Mouse (Mus musculus): Measurements from ENCODE around the gene Grk5. TPM values are rescaled to one million over a fixed set of nuclear protein-coding genes. Genes with fewer than 3 reads are reported as not detected.
"Not testable (repeated sequence)": the region's sequence is repeated elsewhere in the genome, so short reads cannot be mapped to it uniquely, and the experiment has no call there.

Grk5 gene
- polyA plus RNA-seq, 1 experiment from 2014 or later = 2.8 TPM

DNA sequence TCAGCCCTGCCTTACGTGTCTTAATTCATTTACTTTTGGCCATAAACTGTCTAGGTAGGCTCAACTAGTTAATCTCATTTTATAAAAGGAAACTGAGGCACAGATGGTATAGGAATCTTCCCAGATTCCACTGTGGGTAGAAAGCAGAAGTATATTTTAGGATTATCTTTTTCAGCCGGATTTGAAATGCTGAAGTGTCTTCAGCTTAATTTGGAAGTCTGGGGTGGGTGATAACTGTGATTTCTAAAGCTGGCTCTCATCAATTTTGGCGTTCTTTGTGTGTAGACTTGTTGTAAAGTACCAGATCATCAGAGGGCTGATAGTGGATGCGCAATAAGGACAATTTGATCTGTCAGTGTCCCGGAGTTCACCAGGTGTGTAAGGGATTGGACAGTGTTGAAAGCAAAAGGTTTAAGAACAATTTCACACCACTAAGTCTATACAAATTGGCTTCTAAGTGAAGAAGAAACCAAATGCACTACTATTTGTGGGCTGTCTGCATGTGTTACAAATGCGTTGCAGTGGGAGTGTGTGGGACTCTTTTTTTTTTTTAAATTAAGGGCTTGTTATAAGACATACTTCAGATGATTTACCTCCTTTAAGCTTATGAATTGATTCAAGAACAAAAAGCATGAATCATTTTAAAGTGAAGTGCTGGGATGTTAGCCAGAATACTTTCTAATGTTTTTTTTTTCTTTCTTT, 27.5 kb downstream of the Grk5 start:
- H3K9me3 ChIP-seq = no peaks in the 10 kb centered on the region
- no peaks in the 10 kb centered on the region for H3K36me3 ChIP-seq
- no peak overlapping the region for H3K4me3 ChIP-seq
- no peak overlapping the region for H3K27ac ChIP-seq
- no peak for DNase-seq (ENCODE audit: low spot score)
- H3K27me3 ChIP-seq (ENCODE audit: insufficient read depth, poor library complexity, severe bottlenecking) = no peaks in the 10 kb centered on the region
- H3K4me1 ChIP-seq (replicated peaks) = no peaks in the 10 kb centered on the region
- 91% methylated on average over 6 of the region's 6 CpGs for WGBS

DNA sequence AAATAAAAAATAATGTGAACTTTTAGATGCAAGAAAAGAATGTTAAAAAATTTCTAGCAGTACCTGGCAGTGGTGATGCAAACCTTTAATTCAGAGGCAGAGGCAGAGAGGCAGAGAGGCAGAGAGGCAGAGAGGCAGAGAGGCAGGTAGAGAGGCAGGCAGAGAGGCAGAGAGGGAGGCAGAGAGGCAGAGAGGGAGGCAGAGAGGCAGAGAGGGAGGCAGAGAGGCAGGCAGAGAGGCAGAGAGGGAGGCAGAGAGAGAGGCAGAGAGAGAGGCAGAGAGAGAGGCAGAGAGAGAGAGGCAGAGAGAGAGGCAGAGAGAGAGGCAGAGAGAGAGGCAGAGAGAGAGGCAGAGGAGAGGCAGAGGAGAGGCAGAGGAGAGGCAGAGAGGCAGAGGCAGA, 35.0 kb downstream of the Grk5 start:
- H3K4me3 ChIP-seq; DNase-seq (ENCODE audit: low spot score); H3K27me3 ChIP-seq (ENCODE audit: insufficient read depth, poor library complexity, severe bottlenecking): not testable (repeated sequence)

DNA sequence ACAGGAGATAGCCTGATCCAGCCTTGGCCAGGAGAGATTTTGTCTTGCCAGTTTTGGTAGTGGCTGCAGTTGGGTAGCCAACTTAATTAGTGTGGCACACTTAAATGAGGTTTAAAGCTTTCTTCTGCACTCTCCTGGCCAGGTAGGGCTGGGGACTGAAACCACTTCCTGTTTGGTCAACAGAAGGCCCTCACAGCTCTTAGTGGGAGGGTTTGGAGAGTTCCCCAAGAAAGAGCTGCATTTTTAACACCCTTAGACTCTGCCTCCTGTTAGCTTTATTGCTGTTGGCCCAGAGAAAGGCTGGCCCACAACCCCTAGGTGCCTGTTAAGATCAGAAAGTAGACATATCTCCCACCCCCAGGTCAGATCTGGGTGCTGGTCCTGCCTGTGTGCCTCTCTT, 45.5 kb downstream of the Grk5 start:
- no peak overlapping the region for H3K27ac ChIP-seq
- H3K4me1 ChIP-seq (replicated peaks) = no peaks in the 10 kb centered on the region
- H3K27me3 ChIP-seq (ENCODE audit: insufficient read depth, poor library complexity, severe bottlenecking) = no peaks in the 10 kb centered on the region
- H3K9me3 ChIP-seq = no peaks in the 10 kb centered on the region
- no peak for DNase-seq (ENCODE audit: low spot score)
- H3K36me3 ChIP-seq = no peaks in the 10 kb centered on the region
- no peak overlapping the region for H3K4me3 ChIP-seq

More for the DNA sequence above, 35.0 kb downstream of the Grk5 start:
- not testable (repeated sequence) for H3K36me3 ChIP-seq; H3K4me1 ChIP-seq (replicated peaks); H3K27ac ChIP-seq; H3K9me3 ChIP-seq

DNA sequence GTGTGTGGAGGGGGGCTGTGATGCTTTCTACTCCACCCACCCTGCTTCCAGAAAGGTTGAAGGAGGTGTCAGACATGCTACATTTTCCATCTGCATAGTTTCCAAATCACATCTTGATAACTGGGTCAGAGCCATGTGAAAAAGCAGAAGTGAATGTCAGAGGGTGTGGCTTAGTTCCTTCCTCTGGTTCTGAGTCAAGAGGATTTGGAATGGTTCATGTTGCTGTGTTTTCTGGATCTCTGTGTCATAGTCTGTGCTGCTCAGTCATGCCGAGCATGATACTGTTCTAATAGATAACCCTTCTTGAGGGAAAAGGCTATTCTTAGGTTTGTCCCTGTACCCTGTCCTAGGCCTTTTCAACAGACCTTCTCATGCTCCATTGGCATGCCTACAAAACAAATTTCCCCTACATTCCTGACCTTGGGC, 50.4 kb downstream of the Grk5 start:
- Histone ChIP-seq H3K27me3 (ENCODE audit: insufficient read depth, poor library complexity, severe bottlenecking) (no peaks in the 10 kb centered on the region), H3K36me3 (no peaks in the 10 kb centered on the region), H3K4me3 (no peak overlapping the region), H3K4me1 (replicated peaks) (no peaks in the 10 kb centered on the region), H3K9me3 (no peaks in the 10 kb centered on the region), H3K27ac (no peak overlapping the region)
- WGBS = 77% methylated on average over 1 of the region's 1 CpGs
- DNase-seq (ENCODE audit: low spot score) = no peak

DNA sequence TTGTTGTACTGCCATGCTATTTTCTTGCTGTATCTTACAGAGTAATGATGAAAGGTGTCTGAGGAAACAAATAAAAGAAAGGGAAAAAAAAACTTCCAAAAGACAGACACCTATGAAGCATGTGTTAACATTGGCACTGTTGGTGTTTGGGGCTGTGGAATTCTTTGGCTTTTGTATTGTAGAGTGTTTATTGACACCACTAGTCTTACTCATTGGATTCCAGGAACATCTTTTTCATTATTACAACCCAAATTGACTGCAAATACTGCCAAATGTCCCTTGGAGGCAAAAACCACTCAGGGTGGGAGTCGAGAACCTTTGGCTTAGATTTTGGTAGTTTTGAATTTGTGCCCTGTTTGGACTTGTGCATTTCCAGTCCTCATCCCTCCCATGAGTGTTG, 51.3 kb downstream of the Grk5 start:
- WGBS = 93% methylated on average over 1 of the region's 1 CpGs
- no peak for DNase-seq (ENCODE audit: low spot score)
- peaks cover 4% of the 10 kb centered on the region for H3K4me1 ChIP-seq (replicated peaks)
- no peaks in the 10 kb centered on the region for H3K27me3 ChIP-seq (ENCODE audit: insufficient read depth, poor library complexity, severe bottlenecking)
- H3K4me3 ChIP-seq = no peak overlapping the region
- no peaks in the 10 kb centered on the region for H3K9me3 ChIP-seq
- H3K36me3 ChIP-seq = no peaks in the 10 kb centered on the region
- H3K27ac ChIP-seq = no peak overlapping the region

DNA sequence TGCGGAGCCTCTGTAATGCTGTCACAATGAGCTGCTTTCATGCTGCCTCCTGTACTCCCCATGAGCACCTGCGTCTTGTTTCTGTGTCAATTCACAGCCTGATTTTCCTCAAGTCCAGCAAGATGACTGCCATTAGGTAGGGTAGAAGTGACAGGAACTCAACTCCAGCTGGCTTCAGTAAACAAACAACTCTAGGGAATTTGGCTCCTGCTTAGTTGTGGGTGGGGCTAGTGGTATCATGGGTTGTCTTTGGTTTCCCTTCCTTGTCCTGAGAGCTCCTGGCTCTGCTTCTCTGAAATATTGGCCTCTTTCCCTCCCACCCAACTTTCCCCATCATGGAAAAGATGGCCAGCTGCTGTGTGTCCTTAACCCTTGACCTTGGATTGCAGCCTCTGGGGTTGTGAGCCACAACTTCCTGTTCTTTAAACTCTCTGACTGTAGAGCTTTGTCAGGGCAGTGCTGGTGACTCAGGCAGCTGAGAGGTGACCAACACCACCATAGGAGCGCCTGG, 56.3 kb downstream of the Grk5 start:
- H3K27me3 ChIP-seq (ENCODE audit: insufficient read depth, poor library complexity, severe bottlenecking) = no peaks in the 10 kb centered on the region
- H3K4me3 ChIP-seq = no peak overlapping the region
- peak; percentile 6 for DNase-seq (ENCODE audit: low spot score)
- peaks cover 22% of the 10 kb centered on the region for H3K4me1 ChIP-seq (replicated peaks)
- 46% methylated on average over 3 of the region's 3 CpGs for WGBS
- no peak overlapping the region for H3K27ac ChIP-seq
- no peaks in the 10 kb centered on the region for H3K9me3 ChIP-seq
- H3K36me3 ChIP-seq = no peaks in the 10 kb centered on the region

DNA sequence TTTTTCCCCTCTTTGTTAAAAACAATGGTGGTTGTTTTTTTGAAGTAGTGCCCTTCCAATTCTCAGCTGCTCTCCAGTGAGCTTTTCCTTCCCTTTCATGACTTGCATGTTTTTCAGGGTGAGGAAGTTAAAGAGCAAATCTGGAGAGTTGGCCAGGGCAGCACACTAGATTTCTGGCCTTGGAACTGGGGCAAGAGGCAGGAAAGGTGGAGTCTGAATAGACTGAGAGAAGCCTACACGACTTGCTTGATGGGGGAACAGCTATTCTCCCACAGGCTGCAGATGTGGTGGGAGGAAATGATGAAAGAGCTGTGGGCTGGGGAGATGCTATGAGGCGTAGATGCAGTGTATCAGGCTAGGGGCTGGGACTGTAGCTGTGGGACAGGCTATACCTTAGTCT, 57.1 kb downstream of the Grk5 start:
- Histone ChIP-seq H3K4me3 (no peak overlapping the region), H3K27me3 (ENCODE audit: insufficient read depth, poor library complexity, severe bottlenecking) (no peaks in the 10 kb centered on the region), H3K36me3 (no peaks in the 10 kb centered on the region), H3K9me3 (no peaks in the 10 kb centered on the region), H3K4me1 (replicated peaks) (peaks cover 22% of the 10 kb centered on the region), H3K27ac (no peak overlapping the region)
- 60% methylated on average over 2 of the region's 2 CpGs for WGBS
- no peak for DNase-seq (ENCODE audit: low spot score)

DNA sequence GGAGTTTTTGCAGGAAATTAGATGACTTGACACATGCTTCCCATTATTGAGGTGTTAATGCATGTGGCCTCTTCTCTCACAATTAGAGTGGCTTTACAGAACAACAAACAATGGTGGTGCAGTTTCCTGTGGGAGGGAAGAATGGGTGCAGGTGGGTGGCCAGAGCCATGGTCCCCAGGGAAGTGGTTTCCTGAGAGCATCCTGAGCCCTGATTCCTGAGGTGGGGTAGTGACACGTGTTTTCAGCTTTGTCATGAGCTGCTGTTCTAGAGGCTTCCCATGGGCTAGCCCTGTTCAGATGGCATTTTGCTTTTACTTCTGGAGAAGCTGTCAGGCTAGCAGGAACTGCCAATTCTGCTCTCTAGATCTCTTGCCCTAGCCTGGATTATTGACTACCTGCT, 59.4 kb downstream of the Grk5 start:
- H3K4me1 ChIP-seq (replicated peaks) = peaks cover 22% of the 10 kb centered on the region
- no peak overlapping the region for H3K27ac ChIP-seq
- H3K27me3 ChIP-seq (ENCODE audit: insufficient read depth, poor library complexity, severe bottlenecking) = no peaks in the 10 kb centered on the region
- no peaks in the 10 kb centered on the region for H3K9me3 ChIP-seq
- no peaks in the 10 kb centered on the region for H3K36me3 ChIP-seq
- 20% methylated on average over 1 of the region's 1 CpGs for WGBS
- no peak for DNase-seq (ENCODE audit: low spot score)
- H3K4me3 ChIP-seq = no peak overlapping the region

DNA sequence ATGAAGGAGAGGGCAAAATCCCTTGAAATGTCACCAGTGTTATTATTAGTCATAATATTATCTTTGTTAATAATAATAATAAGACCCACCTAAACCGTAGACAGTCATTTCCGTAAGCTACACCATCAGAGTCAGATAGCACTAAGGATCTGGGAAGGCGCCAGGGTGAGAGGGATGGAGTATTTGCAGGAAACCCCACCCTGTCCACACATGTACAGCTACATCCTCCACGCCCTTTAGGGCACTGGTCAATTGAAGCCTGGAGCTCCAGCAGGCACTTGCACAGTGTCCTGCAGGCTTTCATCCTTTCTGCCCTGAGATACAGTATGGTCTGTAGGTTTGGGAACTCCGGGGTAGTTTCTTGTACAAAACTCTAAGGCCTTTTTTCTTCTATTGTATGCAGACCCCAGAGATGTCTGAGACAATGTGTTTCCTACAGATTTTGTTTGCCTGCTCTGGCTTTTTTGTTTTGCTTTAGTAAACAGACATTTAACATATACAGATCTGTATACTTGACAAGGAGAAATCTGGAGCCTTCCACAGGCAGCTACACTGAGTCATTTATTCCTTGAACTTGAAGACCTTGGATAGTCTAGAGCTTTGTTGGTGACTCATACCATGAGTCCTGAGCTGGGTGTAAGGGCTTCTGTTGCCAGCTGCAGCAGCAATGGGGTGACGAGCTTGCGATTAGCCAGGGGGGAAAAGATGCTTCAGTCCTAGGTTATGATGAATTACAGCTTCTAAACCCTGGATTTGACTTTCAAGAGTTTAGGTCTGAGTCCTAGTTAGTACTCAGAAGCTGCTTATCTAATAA, 60.7 kb downstream of the Grk5 start:
- Histone ChIP-seq H3K36me3 (no peaks in the 10 kb centered on the region), H3K27ac (no peak overlapping the region), H3K4me3 (no peak overlapping the region), H3K4me1 (replicated peaks) (peaks cover 22% of the 10 kb centered on the region), H3K9me3 (no peaks in the 10 kb centered on the region), H3K27me3 (ENCODE audit: insufficient read depth, poor library complexity, severe bottlenecking) (no peaks in the 10 kb centered on the region)
- WGBS = 86% methylated on average over 7 of the region's 7 CpGs
- DNase-seq (ENCODE audit: low spot score) = no peak

DNA sequence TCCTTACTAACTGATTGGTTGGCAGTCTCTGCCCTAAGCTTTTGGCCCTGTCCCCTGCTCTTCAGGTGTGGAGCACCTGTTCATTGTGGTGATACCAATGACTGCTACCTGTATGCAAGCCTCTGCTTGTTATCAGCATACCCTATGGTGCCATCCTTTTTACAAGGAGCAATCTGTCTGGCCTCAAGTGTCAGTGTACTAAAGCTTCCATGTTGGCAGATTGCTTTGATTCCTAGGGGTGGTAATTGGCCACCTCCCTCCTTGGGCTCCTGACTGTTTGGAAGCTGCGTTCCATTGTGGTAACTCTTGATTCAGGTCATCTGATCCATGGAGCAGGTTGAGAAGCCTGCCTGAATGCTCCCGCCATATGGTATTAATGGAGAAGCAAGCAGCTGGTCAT, 65.6 kb downstream of the Grk5 start:
- WGBS = 81% methylated on average over 2 of the region's 2 CpGs
- DNase-seq (ENCODE audit: low spot score) = no peak
- no peaks in the 10 kb centered on the region for H3K27me3 ChIP-seq (ENCODE audit: insufficient read depth, poor library complexity, severe bottlenecking)
- no peak overlapping the region for H3K4me3 ChIP-seq
- H3K4me1 ChIP-seq (replicated peaks) = no peaks in the 10 kb centered on the region
- no peak overlapping the region for H3K27ac ChIP-seq
- H3K9me3 ChIP-seq = no peaks in the 10 kb centered on the region
- no peaks in the 10 kb centered on the region for H3K36me3 ChIP-seq

DNA sequence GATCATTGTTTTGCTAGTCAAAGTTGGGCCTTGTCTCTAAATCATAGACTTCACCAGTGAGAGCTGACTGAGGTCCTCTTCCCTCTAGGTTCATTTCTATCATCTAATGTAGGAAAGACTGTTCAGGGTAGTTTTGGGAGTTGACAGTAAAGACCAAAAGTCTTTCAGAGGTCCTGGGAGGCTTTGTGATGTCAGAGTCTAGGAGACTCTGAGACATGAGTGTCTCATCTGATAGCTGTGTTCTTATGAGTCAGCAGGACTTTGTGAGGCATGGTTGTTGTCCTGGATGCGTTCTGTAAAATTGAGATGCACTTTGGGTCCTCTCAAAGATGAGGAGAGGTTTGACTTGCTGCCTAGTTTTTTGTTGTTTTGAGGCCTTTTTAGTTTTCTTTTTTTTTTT, 66.2 kb downstream of the Grk5 start:
- H3K4me1 ChIP-seq (replicated peaks) = no peaks in the 10 kb centered on the region
- no peaks in the 10 kb centered on the region for H3K9me3 ChIP-seq
- H3K36me3 ChIP-seq = no peaks in the 10 kb centered on the region
- DNase-seq (ENCODE audit: low spot score) = no peak
- no peak overlapping the region for H3K27ac ChIP-seq
- WGBS = 93% methylated on average over 1 of the region's 1 CpGs
- no peak overlapping the region for H3K4me3 ChIP-seq
- H3K27me3 ChIP-seq (ENCODE audit: insufficient read depth, poor library complexity, severe bottlenecking) = no peaks in the 10 kb centered on the region

DNA sequence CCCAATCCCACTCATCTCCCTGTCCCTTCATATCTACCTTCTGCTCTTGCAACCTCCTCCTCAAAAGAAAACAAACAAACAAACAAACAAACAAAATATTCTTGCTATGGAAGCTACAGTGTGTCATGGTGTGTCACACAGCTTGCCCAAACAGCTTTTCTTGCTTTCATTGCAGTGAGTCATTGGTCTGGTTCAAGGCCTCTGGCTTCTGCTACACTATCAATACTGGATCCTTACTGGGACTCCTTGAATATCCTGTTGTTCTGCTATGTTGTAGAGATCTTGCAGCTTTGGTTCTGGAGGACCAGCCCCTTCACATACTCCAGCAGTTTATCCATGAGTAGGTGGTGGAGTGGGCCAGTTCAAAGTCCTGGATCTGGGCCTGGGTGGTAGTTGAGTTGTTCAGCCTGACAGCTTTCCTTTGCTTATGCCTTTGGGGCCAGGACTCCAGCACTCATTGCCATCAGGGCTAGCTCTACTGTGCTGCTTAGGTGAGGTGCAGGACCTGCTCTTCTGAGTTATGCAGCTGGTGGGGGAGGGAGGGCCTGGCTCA, 66.7 kb downstream of the Grk5 start:
- Histone ChIP-seq H3K9me3 (no peaks in the 10 kb centered on the region), H3K4me1 (replicated peaks) (no peaks in the 10 kb centered on the region), H3K27ac (no peak overlapping the region), H3K27me3 (ENCODE audit: insufficient read depth, poor library complexity, severe bottlenecking) (no peaks in the 10 kb centered on the region), H3K36me3 (no peaks in the 10 kb centered on the region), H3K4me3 (no peak overlapping the region)
- DNase-seq (ENCODE audit: low spot score) = no peak

DNA sequence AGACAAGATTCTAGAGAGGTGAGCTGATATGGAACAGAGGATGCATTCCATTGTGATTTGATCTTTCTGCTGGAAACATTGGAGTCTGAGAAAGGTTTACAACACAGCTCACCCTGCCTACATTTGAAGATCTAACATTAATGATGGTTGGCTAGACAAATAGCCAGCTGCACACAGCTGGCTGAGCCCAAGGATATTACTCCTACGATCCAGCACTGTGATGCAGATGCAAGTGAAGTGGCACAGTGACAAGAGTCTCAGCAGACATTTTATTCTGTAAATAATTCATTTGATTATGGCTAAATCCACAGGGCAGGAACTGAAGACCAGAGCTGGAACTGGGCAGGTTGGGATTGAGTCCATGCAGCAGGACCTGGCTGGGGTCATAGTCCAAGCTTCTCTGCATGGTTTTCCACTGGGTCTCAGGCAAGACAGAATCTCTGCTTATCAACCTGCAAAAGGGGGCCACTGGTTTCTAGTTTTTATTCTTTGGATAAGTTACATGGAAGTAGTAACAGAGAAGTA, 70.2 kb downstream of the Grk5 start:
- Histone ChIP-seq H3K4me3 (no peak overlapping the region), H3K36me3 (no peaks in the 10 kb centered on the region), H3K9me3 (no peaks in the 10 kb centered on the region), H3K27me3 (ENCODE audit: insufficient read depth, poor library complexity, severe bottlenecking) (no peaks in the 10 kb centered on the region), H3K27ac (no peak overlapping the region), H3K4me1 (replicated peaks) (peaks cover 5% of the 10 kb centered on the region; the same call in 1 of the 2 replicates)
- DNase-seq (ENCODE audit: low spot score) = no peak
- WGBS = 85% methylated on average over 1 of the region's 1 CpGs
